9 mouse cellular contexts compared by ENCODE assay signal in the genomic region with DNA sequence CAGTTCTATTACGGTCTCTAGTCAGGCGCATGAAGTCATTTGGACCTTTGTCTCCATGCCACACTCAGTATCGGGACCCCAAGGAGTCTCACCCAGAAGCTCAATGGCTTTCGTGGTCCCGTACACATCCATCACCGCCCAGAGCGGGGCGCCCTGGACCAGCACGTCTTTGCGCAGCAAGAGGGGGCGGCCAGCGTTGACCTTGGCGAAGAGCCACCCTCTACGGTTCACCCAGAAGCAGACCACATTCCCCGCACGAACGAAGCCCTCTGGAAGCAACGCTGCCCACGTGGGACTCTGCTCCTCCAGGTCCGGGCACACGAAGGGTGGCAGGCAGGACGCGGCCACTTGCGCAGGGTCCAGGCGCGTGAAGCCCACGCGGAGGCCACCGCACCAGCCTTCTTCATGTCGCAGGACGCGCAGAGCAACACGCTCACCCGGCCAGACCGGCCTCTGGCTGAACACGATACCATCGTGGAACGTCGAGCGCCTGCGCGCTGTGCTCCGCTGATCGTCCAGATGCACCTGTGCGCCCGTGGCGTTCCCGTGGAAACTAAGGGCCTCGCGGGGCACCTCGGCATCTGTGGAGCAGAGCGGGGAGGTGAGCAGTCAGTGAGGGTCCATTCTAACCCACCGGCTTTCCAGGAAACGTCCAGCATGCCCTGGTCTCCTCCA. TPM values are rescaled to one million over a fixed set of nuclear protein-coding genes. Genes with fewer than 3 reads are reported as not detected.
DNase-seq lines count a peak whose midpoint lies in the region; ATAC-seq lines count a peak whose summit lies in the region.
"Had no signal": no experiment of that assay in that cellular context is flagged by ENCODE, and none has a peak within 500 bp of the region (broad histone marks: within the 10 kb centered on the region; RNA-seq: fewer than 3 reads in every experiment).

No protein-coding gene starts in this region.

- H3K4me3 ChIP-seq in embryonic facial prominence, embryonic 12.5 days: peak overlapping the region; percentile 17; the same call in 1 of the 2 replicates
- H3K4me3 ChIP-seq in hindbrain, embryonic 13.5 days: peak overlapping the region; percentile 24
- H3K4me3 ChIP-seq in midbrain, embryonic 16.5 days (ENCODE audit: low read depth, low read length): peak overlapping the region; percentile 14; the same call in 1 of the 2 replicates

- peaks cover 28% of the 10 kb centered on the region for H3K27me3 ChIP-seq in embryonic facial prominence, embryonic 12.5 days
- H3K27me3 ChIP-seq in hindbrain, embryonic 13.5 days: peaks cover 26% of the 10 kb centered on the region
- H3K27me3 ChIP-seq in midbrain, embryonic 16.5 days (ENCODE audit: control insufficient read depth, insufficient read depth, low read depth, low read length): peaks cover 3% of the 10 kb centered on the region; the same call in 1 of the 2 replicates

- no peak overlapping the region for H3K27ac ChIP-seq in embryonic facial prominence, embryonic 12.5 days
- H3K27ac ChIP-seq in hindbrain, embryonic 13.5 days: no peak overlapping the region
- H3K27ac ChIP-seq in midbrain, embryonic 16.5 days (ENCODE audit: low read length): no peak overlapping the region

- peak overlapping the region; percentile 41 for H3K4me2 ChIP-seq in embryonic facial prominence, embryonic 12.5 days (replicated peaks)
- H3K4me2 ChIP-seq in hindbrain, embryonic 13.5 days: peak overlapping the region; percentile 43
- peak overlapping the region; percentile 46 for H3K4me2 ChIP-seq in midbrain, embryonic 16.5 days (ENCODE audit: low read length)

- DNase-seq in kidney, postnatal 10 days: peak; percentile 58
- DNase-seq in kidney, adult 8-10 months: no peak
- no peak for DNase-seq in frontal cortex, postnatal 10 days (ENCODE audit: low spot score in 2 of 2)
- DNase-seq: cerebellum, adult 9-10 months; lung, adult 18-20 months had no signal

- no peaks in the 10 kb centered on the region for H3K36me3 ChIP-seq in embryonic facial prominence, embryonic 12.5 days
- no peaks in the 10 kb centered on the region for H3K36me3 ChIP-seq in hindbrain, embryonic 13.5 days
- no peaks in the 10 kb centered on the region for H3K36me3 ChIP-seq in midbrain, embryonic 16.5 days (ENCODE audit: control insufficient read depth, insufficient read depth, low read length)

- H3K4me1 ChIP-seq in embryonic facial prominence, embryonic 12.5 days: no peaks in the 10 kb centered on the region; the same call in 1 of the 2 replicates
- H3K4me1 ChIP-seq in hindbrain, embryonic 13.5 days (replicated peaks): peaks cover 15% of the 10 kb centered on the region
- H3K4me1 ChIP-seq in midbrain, embryonic 16.5 days (ENCODE audit: control insufficient read depth, insufficient read depth, low read length): no peaks in the 10 kb centered on the region; the same call in 1 of the 2 replicates

- no peak overlapping the region for H3K9ac ChIP-seq in embryonic facial prominence, embryonic 12.5 days
- peak overlapping the region; percentile 40 for H3K9ac ChIP-seq in hindbrain, embryonic 13.5 days
- peak overlapping the region; percentile 23; the same call in 1 of the 2 replicates for H3K9ac ChIP-seq in midbrain, embryonic 16.5 days (ENCODE audit: low read depth, low read length)

- 40% methylated on average over 54 of the region's 54 CpGs for WGBS in embryonic facial prominence, embryonic 12.5 days
- WGBS in hindbrain, embryonic 13.5 days: 46% methylated on average over 54 of the region's 54 CpGs
- WGBS in midbrain, embryonic 16.5 days: 43% methylated on average over 54 of the region's 54 CpGs

- no peaks in the 10 kb centered on the region for H3K9me3 ChIP-seq in embryonic facial prominence, embryonic 12.5 days
- no peaks in the 10 kb centered on the region for H3K9me3 ChIP-seq in hindbrain, embryonic 13.5 days
- H3K9me3 ChIP-seq in midbrain, embryonic 16.5 days (replicated peaks; ENCODE audit: control insufficient read depth, low read length, poor library complexity, severe bottlenecking): no peaks in the 10 kb centered on the region

- ATAC-seq in embryonic facial prominence, embryonic 12.5 days (ENCODE audit: insufficient number of reproducible peaks, insufficient read depth, low FRiP score, low TSS enrichment): no peak
- 0 out of 2 replicates have a peak, but pooled peaks have one; percentile 52 for ATAC-seq in hindbrain, embryonic 13.5 days (ENCODE audit: low FRiP score)
- no peak for ATAC-seq in midbrain, embryonic 16.5 days
- ATAC-seq in frontal cortex, adult (ENCODE audit: low TSS enrichment): no peak

RNA-seq across cellular contexts. Expression of gene Neurl3, which starts 5.2 kb away (rescaled TPM):
- polyA plus RNA-seq in embryonic facial prominence, embryonic 12.5 days (2016; fragmentation: Nextera tagmentation; extraction: Ambion mirVana): 0.80 and 0.90 TPM in 2 replicates
- polyA plus RNA-seq in hindbrain, embryonic 13.5 days (2015; fragmentation: Nextera tagmentation; extraction: Ambion mirVana): 1.3 and 1.4 TPM in 2 replicates
- 1.2 and 1.5 TPM in 2 replicates for polyA plus RNA-seq in midbrain, embryonic 16.5 days (2015; fragmentation: Nextera tagmentation; extraction: Ambion mirVana)

RNA-seq across cellular contexts. Expression of gene Uggt1, which starts 24.7 kb away (rescaled TPM):
- polyA plus RNA-seq in embryonic facial prominence, embryonic 12.5 days (2016; fragmentation: Nextera tagmentation; extraction: Ambion mirVana): 52.7 and 54.7 TPM in 2 replicates
- polyA plus RNA-seq in hindbrain, embryonic 13.5 days (2015; fragmentation: Nextera tagmentation; extraction: Ambion mirVana): 44.6 and 45.3 TPM in 2 replicates
- polyA plus RNA-seq in midbrain, embryonic 16.5 days (2015; fragmentation: Nextera tagmentation; extraction: Ambion mirVana): 45.3 and 46.6 TPM in 2 replicates

RNA-seq across cellular contexts. Expression of gene Arid5a, which starts 38.3 kb away (rescaled TPM):
- polyA plus RNA-seq in embryonic facial prominence, embryonic 12.5 days (2016; fragmentation: Nextera tagmentation; extraction: Ambion mirVana): 5.1 and 5.8 TPM in 2 replicates
- polyA plus RNA-seq in hindbrain, embryonic 13.5 days (2015; fragmentation: Nextera tagmentation; extraction: Ambion mirVana): 3.8 and 4.0 TPM in 2 replicates
- 2.8 and 3.6 TPM in 2 replicates for polyA plus RNA-seq in midbrain, embryonic 16.5 days (2015; fragmentation: Nextera tagmentation; extraction: Ambion mirVana)
